Mouse (Mus musculus): ENCODE results near the gene Bicral.
A peak's percentile ranks its signal among the peaks of the same experiment; 100 is the strongest.

Bicral gene

GRCm38 (mm10) chr17:46857903-46858748, at the start of gene Bicral:
Bicral (minus strand) TSS chr17:46858482.
- DNase-seq (ENCODE audit: low spot score in 2 of 2): peak; percentile 76 to 80

- DNase-seq (ENCODE audit: low spot score in 2 of 2): peak; percentile 74 to 81
Observed at GRCm38 (mm10) chr17:46903876-46904490, 45.7 kb upstream of the Bicral start.

GRCm38 (mm10) chr17:46900941-46901340, 42.7 kb upstream of the Bicral start:
- no peak for DNase-seq (ENCODE audit: low spot score in 2 of 2)

GRCm38 (mm10) chr17:46897221-46897950, 39.1 kb upstream of the Bicral start:
- no peak for DNase-seq (ENCODE audit: low spot score in 2 of 2)

GRCm38 (mm10) chr17:46895426-46895825, 37.1 kb upstream of the Bicral start:
- no peak for DNase-seq (ENCODE audit: low spot score in 2 of 2)

- peak; percentile 61 for DNase-seq (ENCODE audit: low spot score in 2 of 2)
Observed at GRCm38 (mm10) chr17:46890843-46891594, 32.7 kb upstream of the Bicral start.

- peak; percentile 99 for DNase-seq (ENCODE audit: low spot score in 2 of 2)
Observed at GRCm38 (mm10) chr17:46890116-46890815, 32.0 kb upstream of the Bicral start, which contains the start of gene Tbcc. Tbcc (plus strand) TSS chr17:46890684.

- DNase-seq (ENCODE audit: low spot score in 2 of 2): peak; percentile 89
Observed at GRCm38 (mm10) chr17:46889450-46890084, 31.3 kb upstream of the Bicral start.

- peak; percentile 72 to 82 for DNase-seq (ENCODE audit: low spot score in 2 of 2)
Observed at GRCm38 (mm10) chr17:46888511-46889212, 30.4 kb upstream of the Bicral start.

GRCm38 (mm10) chr17:46885910-46886643, 27.8 kb upstream of the Bicral start:
- no peak for DNase-seq (ENCODE audit: low spot score in 2 of 2)

GRCm38 (mm10) chr17:46885218-46885909, 27.1 kb upstream of the Bicral start:
- DNase-seq (ENCODE audit: low spot score in 2 of 2): no peak

GRCm38 (mm10) chr17:46884766-46885165, 26.5 kb upstream of the Bicral start:
- DNase-seq (ENCODE audit: low spot score in 2 of 2): no peak

- no peak for DNase-seq (ENCODE audit: low spot score in 2 of 2)
Observed at GRCm38 (mm10) chr17:46883107-46883506, 24.8 kb upstream of the Bicral start.

- no peak for DNase-seq (ENCODE audit: low spot score in 2 of 2)
Observed at GRCm38 (mm10) chr17:46881728-46882127, 23.4 kb upstream of the Bicral start.

GRCm38 (mm10) chr17:46880322-46880721, 22.0 kb upstream of the Bicral start:
- no peak for DNase-seq (ENCODE audit: low spot score in 2 of 2)

GRCm38 (mm10) chr17:46879841-46880311, 21.6 kb upstream of the Bicral start:
- DNase-seq (ENCODE audit: low spot score in 2 of 2): no peak

- DNase-seq (ENCODE audit: low spot score in 2 of 2): no peak
Observed at GRCm38 (mm10) chr17:46877061-46877460, 18.8 kb upstream of the Bicral start.

- no peak for DNase-seq (ENCODE audit: low spot score in 2 of 2)
Observed at GRCm38 (mm10) chr17:46876371-46876950, 18.2 kb upstream of the Bicral start.
